Mouse (Mus musculus) cerebellum, adult 8-10 months (tissue): Measurements from ENCODE around the gene Vmn1r88.

Experiments
- DNase-seq: peaks from one replicate; pipeline ENCODE4 v3.0.0; 2022

Vmn1r88 gene

DNA sequence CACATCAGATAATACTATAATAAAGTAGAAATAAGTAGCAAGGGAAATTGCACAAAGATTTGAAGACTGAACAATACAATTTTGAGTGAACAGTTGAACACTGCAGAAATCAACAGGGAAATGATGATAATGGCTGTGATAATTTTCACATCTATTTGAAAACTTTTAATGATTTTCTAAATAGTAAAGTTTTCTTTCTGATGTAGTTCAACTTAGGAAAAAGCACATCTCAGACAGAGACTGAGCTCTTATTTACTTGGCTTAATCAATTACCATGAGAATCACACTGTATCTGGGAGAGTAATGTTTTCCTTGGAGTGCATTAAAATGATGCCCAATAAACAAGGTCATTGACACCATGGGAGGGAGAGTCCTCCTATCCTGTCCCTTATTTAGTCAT is at the start of gene Vmn1r88:
Gene Vmn1r88, plus strand, starts transcription at position 301 of the 400 bp plus-strand sequence.
- no peak for DNase-seq

DNA sequence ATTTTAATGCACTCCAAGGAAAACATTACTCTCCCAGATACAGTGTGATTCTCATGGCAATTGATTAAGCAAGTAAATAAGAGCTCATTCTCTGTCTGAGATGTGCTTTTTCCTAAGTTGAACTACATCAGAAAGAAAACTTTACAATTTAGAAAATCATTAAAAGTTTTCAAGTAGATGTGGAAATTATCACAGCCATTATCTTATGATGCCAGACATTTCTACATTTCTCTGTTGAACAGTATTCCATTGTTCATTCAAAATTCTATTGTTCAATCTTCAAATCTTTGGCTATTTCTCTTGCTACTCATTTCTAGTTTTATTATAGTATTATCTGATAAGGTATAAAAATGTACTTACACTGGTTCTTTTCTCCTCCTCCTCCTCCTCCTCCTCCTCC is 39.6 kb upstream of the Vmn1r88 start, which contains the start of gene Vmn1r86:
Gene Vmn1r86, minus strand, starts transcription at position 101 of the 400 bp plus-strand sequence.
- DNase-seq = no peak

DNA sequence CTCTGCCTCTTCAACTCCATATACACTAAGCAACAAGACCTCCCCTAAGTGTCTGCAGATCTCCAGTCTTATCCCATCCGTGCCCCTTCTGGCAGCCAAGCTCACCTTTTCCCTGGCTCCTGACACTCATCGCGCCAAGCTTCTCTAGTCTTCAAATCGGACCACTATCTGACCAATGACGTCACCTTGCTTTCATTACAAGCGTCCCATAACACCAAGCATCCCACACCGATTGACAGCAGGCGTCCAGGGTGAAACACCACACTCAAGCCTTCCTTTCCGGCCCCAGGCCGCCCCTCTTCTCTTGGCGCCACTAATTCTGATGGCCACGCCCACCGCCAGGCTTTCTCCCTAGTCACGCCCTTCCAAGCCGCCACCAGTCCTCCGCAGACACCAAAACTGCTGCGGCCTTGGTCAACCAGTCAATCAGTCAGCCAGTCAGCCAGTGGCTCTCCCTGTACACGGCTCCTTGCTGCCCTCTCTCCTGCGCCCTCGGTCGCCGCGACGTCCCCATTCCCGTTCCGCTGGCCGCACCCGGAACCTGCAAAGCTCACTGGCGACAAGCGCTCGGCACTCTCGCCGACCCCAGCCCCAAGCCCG is 35.7 kb upstream of the Vmn1r88 start:
- peak; percentile 3 for DNase-seq

DNA sequence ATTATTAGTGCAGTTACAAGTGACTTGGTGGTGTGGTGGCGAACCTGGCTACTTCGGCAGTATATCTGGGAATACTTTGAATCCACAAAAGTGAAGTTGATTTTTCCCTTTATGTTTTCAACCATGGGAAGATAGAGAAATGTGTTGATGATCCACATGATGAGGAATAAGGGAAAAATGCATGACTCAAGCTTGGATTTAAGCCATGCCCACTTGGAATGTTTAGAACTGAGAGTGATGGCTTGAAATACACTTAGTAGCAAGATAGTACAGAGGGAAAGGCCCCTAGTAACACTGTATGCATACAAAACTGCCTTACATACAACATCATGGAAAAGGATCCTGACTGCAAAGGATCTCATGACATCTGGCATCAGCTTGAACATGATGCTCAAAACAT is 27.5 kb upstream of the Vmn1r88 start:
- no peak for DNase-seq

DNA sequence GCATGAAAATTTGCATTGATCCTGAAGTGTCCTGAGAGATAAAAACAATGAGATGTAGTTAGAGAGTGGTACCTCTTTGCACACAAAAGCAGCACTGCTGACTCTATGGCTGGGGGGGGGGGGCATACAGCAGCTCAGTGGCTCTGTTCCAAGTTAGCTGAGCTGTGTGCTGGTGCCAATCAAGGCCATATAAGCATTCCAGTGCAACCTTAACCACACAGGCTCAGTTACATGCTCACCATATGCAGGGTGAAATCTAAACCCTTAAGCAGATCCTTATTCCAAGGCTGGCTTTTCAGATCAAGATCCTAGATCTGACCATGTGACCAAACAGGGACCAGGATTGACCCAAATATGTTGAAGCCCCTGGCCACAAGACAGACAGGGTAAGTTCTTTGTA is 22.0 kb upstream of the Vmn1r88 start:
- DNase-seq = no peak

DNA sequence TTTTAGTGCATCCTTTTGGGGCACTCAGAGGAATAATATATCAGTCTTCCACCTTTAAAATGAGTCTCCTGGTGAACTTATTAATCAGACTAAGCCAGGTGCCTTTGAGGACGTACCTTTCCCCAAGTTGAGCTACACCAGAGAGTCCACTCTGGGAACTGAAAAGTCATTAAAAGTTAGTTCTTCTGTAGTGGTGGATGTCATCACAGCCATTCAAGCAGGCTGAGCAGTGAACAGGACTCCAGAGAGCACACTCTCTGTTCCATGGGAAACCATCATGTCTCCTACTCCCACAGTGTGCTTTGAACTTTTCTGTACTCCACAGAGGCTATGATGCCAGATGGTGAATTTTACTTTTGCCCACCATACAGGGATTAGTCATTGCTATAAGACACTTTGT is 19.3 kb upstream of the Vmn1r88 start, which contains the start of gene Vmn1r87:
Gene Vmn1r87, minus strand, starts transcription at position 101 of the 400 bp plus-strand sequence.
- DNase-seq = no peak

DNA sequence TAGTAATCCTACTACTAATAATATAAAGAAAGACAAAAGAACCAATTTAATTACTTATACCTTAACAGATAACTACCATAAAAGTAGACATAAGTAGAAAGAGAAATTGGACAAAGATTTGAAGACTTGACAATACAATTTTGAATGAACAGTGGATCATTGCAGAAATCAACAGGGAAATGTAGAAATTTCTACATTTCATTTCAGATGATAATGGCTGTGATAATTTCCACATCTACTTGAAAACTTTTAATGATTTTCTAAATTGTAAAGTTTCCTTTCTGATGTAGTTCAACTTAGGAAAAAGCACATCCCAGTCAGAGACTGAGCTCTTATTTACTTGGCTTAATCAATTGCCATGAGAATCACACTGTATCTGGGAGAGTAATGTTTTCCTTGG is 53.4 kb downstream of the Vmn1r88 start, which contains the start of gene Vmn1r89:
Gene Vmn1r89, plus strand, starts transcription at position 301 of the 400 bp plus-strand sequence.
- no peak for DNase-seq
